Mouse (Mus musculus): Measurements from ENCODE around the gene Ercc1. TPM values are rescaled to one million over a fixed set of nuclear protein-coding genes. Genes with fewer than 3 reads are reported as not detected.

Ercc1 gene
- polyA plus RNA-seq, 1 experiment from 2014 or later: 86.0 TPM

DNA sequence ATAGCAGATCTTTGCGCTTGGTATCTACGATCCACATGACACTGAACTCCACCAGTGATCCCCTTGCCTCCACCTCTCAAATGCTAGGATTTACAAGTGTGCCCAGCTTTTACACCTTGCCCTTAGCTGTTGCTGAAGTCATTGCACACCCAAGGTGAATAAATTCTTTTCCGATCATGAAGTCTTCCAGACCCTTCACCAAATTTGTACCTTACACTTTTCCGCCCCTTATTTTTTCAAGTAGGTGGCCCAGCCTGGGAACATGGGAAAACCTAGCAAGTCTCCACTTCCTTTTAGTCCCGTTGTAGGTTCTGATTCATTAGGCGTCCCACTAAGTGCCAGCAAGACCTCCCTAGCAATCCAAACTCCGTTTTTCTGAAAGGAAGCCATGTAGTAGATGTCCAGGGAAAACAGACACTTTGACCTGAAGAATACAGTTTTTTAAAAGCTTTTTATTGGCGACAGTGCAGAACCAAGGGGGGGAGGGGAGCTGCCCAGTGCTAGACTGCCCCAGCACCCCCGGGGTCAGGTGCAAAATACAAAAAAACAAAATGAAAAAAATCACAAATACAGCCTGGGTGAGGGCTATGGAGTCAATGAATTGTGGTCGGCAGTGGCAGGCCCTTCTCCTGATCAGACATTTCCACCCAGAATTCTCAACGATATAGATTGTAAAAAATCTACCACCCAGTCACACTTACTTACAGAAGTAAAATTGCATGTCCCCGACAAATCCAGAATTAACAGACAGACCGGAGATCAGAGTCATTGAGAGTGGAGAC lies 42.1 kb upstream of the Ercc1 start:
- no peak overlapping the region for H3K4me2 ChIP-seq (replicated peaks; ENCODE audit: low read depth, low read length)
- no peak overlapping the region for H3K9ac ChIP-seq (replicated peaks; ENCODE audit: low read depth, low read length)
- peaks cover 44% of the 10 kb centered on the region for H3K27me3 ChIP-seq (ENCODE audit: control insufficient read depth, insufficient read depth, low read length)
- ATAC-seq (ENCODE audit: insufficient number of reproducible peaks, insufficient read depth, low FRiP score, low read depth): no peak
- WGBS: 49% methylated on average over 13 of the region's 13 CpGs
- no peak overlapping the region for H3K4me3 ChIP-seq (ENCODE audit: low read depth, low read length)
- H3K36me3 ChIP-seq (ENCODE audit: control insufficient read depth, insufficient read depth, low read length): no peaks in the 10 kb centered on the region
- H3K4me1 ChIP-seq (ENCODE audit: control insufficient read depth, insufficient read depth, low read length): peaks cover 13% of the 10 kb centered on the region
- no peaks in the 10 kb centered on the region for H3K9me3 ChIP-seq (ENCODE audit: control insufficient read depth, low read depth, low read length)
- no peak overlapping the region for H3K27ac ChIP-seq (ENCODE audit: low read length)

DNA sequence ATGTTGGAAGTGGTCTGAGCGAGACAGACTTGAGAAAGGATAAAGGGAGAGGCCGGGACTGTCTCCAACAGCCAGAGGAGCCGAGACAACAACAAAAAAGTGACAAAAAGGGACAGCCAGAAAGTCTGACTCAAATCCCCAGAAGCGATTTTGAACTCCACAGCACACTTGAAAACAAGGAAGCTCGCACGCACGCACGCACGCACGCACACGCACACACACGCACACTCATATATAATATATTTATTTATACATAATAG lies 41.6 kb upstream of the Ercc1 start:
- ATAC-seq (ENCODE audit: insufficient number of reproducible peaks, insufficient read depth, low FRiP score, low read depth): no peak
- Histone ChIP-seq H3K27me3 (ENCODE audit: control insufficient read depth, insufficient read depth, low read length) (peaks cover 44% of the 10 kb centered on the region), H3K4me3 (ENCODE audit: low read depth, low read length) (no peak overlapping the region), H3K9ac (replicated peaks; ENCODE audit: low read depth, low read length) (no peak overlapping the region), H3K4me2 (replicated peaks; ENCODE audit: low read depth, low read length) (no peak overlapping the region), H3K27ac (ENCODE audit: low read length) (no peak overlapping the region), H3K36me3 (ENCODE audit: control insufficient read depth, insufficient read depth, low read length) (no peaks in the 10 kb centered on the region), H3K4me1 (ENCODE audit: control insufficient read depth, insufficient read depth, low read length) (peaks cover 15% of the 10 kb centered on the region), H3K9me3 (ENCODE audit: control insufficient read depth, low read depth, low read length) (no peaks in the 10 kb centered on the region)
- WGBS: 84% methylated on average over 12 of the region's 12 CpGs

DNA sequence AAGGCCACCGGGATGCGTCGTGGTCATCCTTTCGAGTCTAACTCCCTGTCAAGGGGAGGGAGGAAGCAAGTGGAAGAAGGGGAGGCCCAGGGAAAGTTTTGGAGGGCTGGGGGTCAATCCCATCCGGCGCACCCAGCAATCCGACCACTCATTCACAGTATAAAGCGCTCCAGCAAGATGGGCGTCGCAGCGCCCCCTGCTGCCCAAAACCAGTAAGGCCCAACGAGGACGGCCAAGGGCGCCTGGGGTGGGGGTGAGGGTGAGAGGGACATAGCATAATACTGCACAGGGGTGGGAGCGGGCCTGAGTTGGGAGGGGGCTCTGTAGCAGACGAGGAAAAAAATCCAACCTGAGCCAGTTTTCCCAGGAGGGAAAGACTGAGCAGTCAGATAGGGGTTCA lies 40.8 kb upstream of the Ercc1 start:
- no peak for ATAC-seq (ENCODE audit: insufficient number of reproducible peaks, insufficient read depth, low FRiP score, low read depth)
- Histone ChIP-seq H3K4me1 (ENCODE audit: control insufficient read depth, insufficient read depth, low read length) (peaks cover 16% of the 10 kb centered on the region), H3K4me3 (ENCODE audit: low read depth, low read length) (no peak overlapping the region; the same call in 1 of the 2 replicates), H3K27me3 (ENCODE audit: control insufficient read depth, insufficient read depth, low read length) (peaks cover 44% of the 10 kb centered on the region), H3K9ac (replicated peaks; ENCODE audit: low read depth, low read length) (no peak overlapping the region), H3K36me3 (ENCODE audit: control insufficient read depth, insufficient read depth, low read length) (no peaks in the 10 kb centered on the region), H3K4me2 (replicated peaks; ENCODE audit: low read depth, low read length) (0 out of 2 replicates have a peak overlapping the region, but pooled peaks have one; percentile 48), H3K27ac (ENCODE audit: low read length) (no peak overlapping the region), H3K9me3 (ENCODE audit: control insufficient read depth, low read depth, low read length) (no peaks in the 10 kb centered on the region)
- 1% methylated on average over 16 of the region's 16 CpGs for WGBS

DNA sequence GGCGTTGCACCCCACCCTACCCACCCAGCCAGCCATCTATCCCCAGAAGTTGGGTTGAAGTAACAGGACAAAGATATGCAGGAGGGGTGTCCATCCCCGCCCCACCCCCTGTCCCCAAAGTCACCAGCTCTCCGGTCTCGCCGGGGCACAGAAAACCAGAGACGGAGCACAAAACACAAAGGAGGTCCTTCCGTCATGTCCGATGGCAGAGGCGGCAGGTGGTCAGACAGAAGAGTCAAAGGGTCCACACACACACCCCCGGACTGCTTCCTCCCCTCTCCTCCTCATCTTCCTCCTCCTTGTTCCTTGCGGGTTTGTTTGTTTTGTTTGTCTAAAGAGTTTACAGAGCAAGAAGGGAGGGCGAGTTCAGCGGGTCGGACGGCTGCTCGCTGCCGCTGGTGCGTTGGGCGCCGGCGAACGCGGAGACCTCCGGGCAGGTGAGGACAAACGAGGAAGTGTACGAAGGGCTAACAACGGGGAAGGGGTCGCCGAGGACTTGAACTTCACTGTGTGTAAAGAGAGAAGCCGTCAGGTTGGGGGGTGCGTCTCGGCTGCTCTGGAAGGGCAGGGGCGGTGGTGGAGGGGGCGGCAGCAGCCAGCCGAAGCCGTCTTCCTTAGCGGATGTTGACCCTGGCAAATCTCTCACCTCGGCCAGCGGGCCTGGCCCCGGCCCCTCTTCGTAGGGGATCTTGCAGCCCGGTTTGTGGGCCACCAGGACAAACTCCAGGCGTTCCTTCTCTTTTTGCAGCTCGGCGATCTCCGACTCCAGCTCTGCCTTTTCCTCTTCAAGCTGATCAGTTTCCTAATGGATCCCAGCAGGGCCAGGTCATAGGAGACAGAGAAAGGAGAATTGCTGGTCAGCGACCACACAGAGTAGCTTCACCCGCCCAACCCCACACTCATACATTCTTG lies 39.8 kb upstream of the Ercc1 start:
- no peak for ATAC-seq (ENCODE audit: insufficient number of reproducible peaks, insufficient read depth, low FRiP score, low read depth)
- Histone ChIP-seq H3K9me3 (ENCODE audit: control insufficient read depth, low read depth, low read length) (no peaks in the 10 kb centered on the region), H3K4me3 (ENCODE audit: low read depth, low read length) (peak overlapping the region; percentile 33), H3K36me3 (ENCODE audit: control insufficient read depth, insufficient read depth, low read length) (no peaks in the 10 kb centered on the region), H3K4me1 (ENCODE audit: control insufficient read depth, insufficient read depth, low read length) (peaks cover 16% of the 10 kb centered on the region), H3K4me2 (replicated peaks; ENCODE audit: low read depth, low read length) (peak overlapping the region; percentile 48), H3K27me3 (ENCODE audit: control insufficient read depth, insufficient read depth, low read length) (peaks cover 44% of the 10 kb centered on the region), H3K9ac (replicated peaks; ENCODE audit: low read depth, low read length) (0 out of 2 replicates have a peak overlapping the region, but pooled peaks have one; percentile 30), H3K27ac (ENCODE audit: low read length) (no peak overlapping the region)
- WGBS: 3% methylated on average over 48 of the region's 48 CpGs

DNA sequence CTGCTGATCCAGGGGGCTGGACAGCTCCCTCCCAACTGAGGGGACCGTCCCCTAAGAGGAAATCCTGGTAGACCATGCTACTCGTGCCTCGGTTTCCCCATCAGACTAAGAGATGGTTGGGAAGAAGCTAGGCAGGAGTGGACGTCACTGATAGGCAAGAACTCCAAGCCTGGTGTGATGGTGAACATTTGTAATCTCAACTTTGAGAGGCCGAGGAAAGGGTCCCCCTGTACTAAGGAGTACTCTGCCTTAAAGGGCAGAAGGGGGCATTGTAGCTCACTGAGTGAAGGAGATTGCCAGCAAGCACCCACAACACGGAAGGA lies 39.2 kb upstream of the Ercc1 start:
- no peak for ATAC-seq (ENCODE audit: insufficient number of reproducible peaks, insufficient read depth, low FRiP score, low read depth)
- Histone ChIP-seq H3K4me2 (replicated peaks; ENCODE audit: low read depth, low read length) (0 out of 2 replicates have a peak overlapping the region, but pooled peaks have one; percentile 48), H3K27ac (ENCODE audit: low read length) (no peak overlapping the region), H3K27me3 (ENCODE audit: control insufficient read depth, insufficient read depth, low read length) (peaks cover 44% of the 10 kb centered on the region), H3K4me3 (ENCODE audit: low read depth, low read length) (peak overlapping the region; percentile 33; the same call in 1 of the 2 replicates), H3K36me3 (ENCODE audit: control insufficient read depth, insufficient read depth, low read length) (no peaks in the 10 kb centered on the region), H3K9ac (replicated peaks; ENCODE audit: low read depth, low read length) (no peak overlapping the region), H3K4me1 (ENCODE audit: control insufficient read depth, insufficient read depth, low read length) (peaks cover 17% of the 10 kb centered on the region), H3K9me3 (ENCODE audit: control insufficient read depth, low read depth, low read length) (no peaks in the 10 kb centered on the region)
- WGBS: 6% methylated on average over 6 of the region's 6 CpGs

DNA sequence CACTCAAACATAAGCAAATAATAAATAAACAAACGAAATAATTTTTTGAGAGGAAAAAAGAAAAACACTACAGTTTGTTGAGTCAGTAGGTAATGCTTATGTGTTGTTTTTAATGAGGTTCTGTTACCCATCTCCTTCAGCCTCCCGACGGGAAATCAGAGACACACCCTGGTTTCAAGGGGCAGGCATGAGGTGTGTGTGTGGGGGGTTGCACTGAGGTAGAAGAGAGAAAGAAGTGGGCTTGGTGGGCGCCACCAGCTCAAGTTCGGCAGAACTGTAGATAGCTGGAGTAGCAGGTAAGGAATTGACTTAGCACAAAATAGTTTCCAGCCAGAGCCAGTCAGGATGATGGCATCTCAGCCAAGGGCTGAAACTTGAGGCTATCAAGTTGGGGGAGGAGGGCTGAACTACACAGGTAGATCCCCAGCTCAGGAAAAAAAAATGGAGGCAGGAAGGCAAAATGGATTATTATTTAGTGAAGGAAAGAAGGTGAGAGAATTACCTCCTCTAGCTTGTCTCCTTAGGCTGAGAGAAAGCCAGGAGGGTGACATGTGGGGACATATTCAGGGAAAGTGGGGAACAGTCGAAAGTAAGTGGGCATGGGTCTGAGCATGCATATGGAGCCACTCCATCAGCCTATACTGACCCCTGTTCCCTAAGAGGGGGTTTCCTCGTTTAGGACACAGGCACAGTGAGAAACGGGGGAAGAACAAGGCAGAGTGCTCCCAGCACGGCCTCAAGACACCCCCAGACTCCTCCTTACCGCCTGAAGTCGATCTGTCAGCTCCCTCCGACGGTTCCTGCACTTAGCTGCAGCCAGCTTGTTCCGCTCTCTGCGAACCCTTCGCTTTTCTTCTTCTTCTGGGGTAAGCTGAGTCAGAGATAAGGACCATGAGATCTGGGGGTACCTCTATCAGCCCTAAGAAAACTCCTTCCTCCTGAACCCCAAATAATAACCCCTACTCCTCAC lies 38.5 kb upstream of the Ercc1 start:
- Histone ChIP-seq H3K4me3 (ENCODE audit: low read depth, low read length) (no peak overlapping the region), H3K27me3 (ENCODE audit: control insufficient read depth, insufficient read depth, low read length) (peaks cover 44% of the 10 kb centered on the region), H3K4me1 (ENCODE audit: control insufficient read depth, insufficient read depth, low read length) (peaks cover 20% of the 10 kb centered on the region), H3K27ac (ENCODE audit: low read length) (no peak overlapping the region), H3K9me3 (ENCODE audit: control insufficient read depth, low read depth, low read length) (no peaks in the 10 kb centered on the region), H3K9ac (replicated peaks; ENCODE audit: low read depth, low read length) (no peak overlapping the region), H3K36me3 (ENCODE audit: control insufficient read depth, insufficient read depth, low read length) (no peaks in the 10 kb centered on the region), H3K4me2 (replicated peaks; ENCODE audit: low read depth, low read length) (no peak overlapping the region)
- no peak for ATAC-seq (ENCODE audit: insufficient number of reproducible peaks, insufficient read depth, low FRiP score, low read depth)
- 55% methylated on average over 16 of the region's 16 CpGs for WGBS

DNA sequence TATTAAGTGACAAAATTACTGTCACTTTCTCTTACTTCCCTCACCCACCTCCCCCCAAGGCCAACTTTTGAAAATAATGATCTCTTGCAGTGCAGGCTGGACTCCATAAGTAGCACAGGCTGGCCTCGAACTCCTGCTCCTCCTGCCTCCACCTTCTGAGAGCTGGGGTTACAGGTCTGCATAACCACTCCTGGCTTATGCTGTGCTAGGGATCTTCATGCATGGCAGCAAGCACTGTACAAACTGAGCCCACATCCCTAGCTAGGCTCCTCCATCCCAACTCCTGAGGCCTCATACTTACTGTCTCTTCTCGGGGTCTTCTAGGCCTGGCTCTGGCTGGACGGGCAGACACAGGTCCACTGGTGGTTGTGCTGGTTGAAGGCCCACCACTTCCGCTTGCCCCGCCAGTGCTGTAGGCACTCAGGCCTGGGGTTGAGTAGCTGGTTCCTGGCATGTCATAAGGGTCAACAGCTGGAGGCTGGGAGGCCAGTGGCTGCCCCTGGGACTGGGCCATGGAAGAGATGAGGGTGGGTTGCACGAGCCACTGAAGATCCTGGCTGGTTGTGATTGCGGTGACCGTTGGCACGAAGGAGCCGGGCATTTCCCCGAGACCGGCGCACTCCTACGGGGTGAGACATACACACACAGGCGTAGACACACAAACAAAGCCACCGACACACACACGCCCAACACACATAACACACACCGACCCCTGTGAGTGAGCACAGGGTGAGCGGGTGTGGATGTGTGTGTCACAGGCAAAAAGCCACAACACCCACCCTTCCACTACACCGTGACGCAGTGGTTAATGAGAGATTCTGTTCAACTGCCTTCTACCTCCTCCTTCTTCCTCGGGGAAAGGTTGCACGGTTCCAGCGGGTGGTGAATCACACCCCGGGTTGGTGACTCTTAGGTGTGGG lies 37.5 kb upstream of the Ercc1 start:
- no peak overlapping the region for H3K4me3 ChIP-seq (ENCODE audit: low read depth, low read length)
- H3K4me1 ChIP-seq (ENCODE audit: control insufficient read depth, insufficient read depth, low read length): peaks cover 16% of the 10 kb centered on the region
- H3K27me3 ChIP-seq (ENCODE audit: control insufficient read depth, insufficient read depth, low read length): peaks cover 40% of the 10 kb centered on the region
- no peak overlapping the region for H3K4me2 ChIP-seq (replicated peaks; ENCODE audit: low read depth, low read length)
- no peak overlapping the region for H3K27ac ChIP-seq (ENCODE audit: low read length)
- no peak overlapping the region for H3K9ac ChIP-seq (replicated peaks; ENCODE audit: low read depth, low read length)
- no peaks in the 10 kb centered on the region for H3K9me3 ChIP-seq (ENCODE audit: control insufficient read depth, low read depth, low read length)
- no peak for ATAC-seq (ENCODE audit: insufficient number of reproducible peaks, insufficient read depth, low FRiP score, low read depth)
- no peaks in the 10 kb centered on the region for H3K36me3 ChIP-seq (ENCODE audit: control insufficient read depth, insufficient read depth, low read length)
- 68% methylated on average over 25 of the region's 25 CpGs for WGBS
